Mouse (Mus musculus) layer of hippocampus, adult 2 months (tissue): ENCODE results near the gene Mcee. TPM values are rescaled to one million over a fixed set of nuclear protein-coding genes. Genes with fewer than 3 reads are reported as not detected.

Experiments used
- DNase-seq, 2 experiments: peaks; one replicate each; pipeline ENCODE4 v3.0.0; 2022; ENCODE audit warnings: low spot score in 2 of 2
- H3K27ac ChIP-seq: fragments of 200-600 bp; 2 replicates; pipeline ENCODE4 v1.8.1; 2022
- H3K4me3 ChIP-seq: fragments of 200-600 bp; 2 replicates; pipeline ENCODE4 v1.8.1; 2022; ENCODE audit warnings: mild to moderate bottlenecking
- CTCF ChIP-seq: fragments of 200-600 bp; conservative IDR thresholded peaks from 2 replicates; pipeline ENCODE4 v1.8.1; 2022; ENCODE audit warnings: antibody characterized with exemption, mild to moderate bottlenecking, moderate library complexity
- total RNA-seq, 2 experiments: library from RNA; stranded (reverse); gene quantifications; 2 replicates each; pipeline ENCODE4 v1.2.3; 2021

Gene Mcee
- total RNA-seq, 2 experiments from 2014 or later: 50.0 to 51.5 TPM

- Histone ChIP-seq H3K4me3 (no peak overlapping the region), H3K27ac (peak overlapping the region; percentile 46)
- DNase-seq: peak; percentile 77 to 84
- TF ChIP-seq CTCF: no peak
These were observed 59.0 kb downstream of the Mcee start for GRCm38 (mm10) chr7:64451441-64451840.

GRCm38 (mm10) chr7:64451861-64452382, 59.5 kb downstream of the Mcee start:
- DNase-seq: no peak
- no peak overlapping the region for H3K4me3 ChIP-seq
- H3K27ac ChIP-seq: peak overlapping the region; percentile 46
- TF ChIP-seq CTCF: no peak

GRCm38 (mm10) chr7:64452471-64453222, 60.2 kb downstream of the Mcee start:
- Histone ChIP-seq H3K27ac (peak overlapping the region; percentile 46), H3K4me3 (no peak overlapping the region)
- DNase-seq: peak in 1 of 2 experiments; percentile 49
- no peak for TF ChIP-seq CTCF

- TF ChIP-seq CTCF: no peak
- no peak for DNase-seq
- H3K4me3 ChIP-seq: no peak overlapping the region
- peak overlapping the region; percentile 7; the same call in 1 of the 2 replicates for H3K27ac ChIP-seq
These were observed 63.8 kb downstream of the Mcee start for GRCm38 (mm10) chr7:64456176-64456575.

- Histone ChIP-seq H3K27ac (peak overlapping the region; percentile 7; the same call in 1 of the 2 replicates), H3K4me3 (no peak overlapping the region)
- no peak for TF ChIP-seq CTCF
- DNase-seq: no peak
These were observed 64.3 kb downstream of the Mcee start for GRCm38 (mm10) chr7:64456676-64457075.

GRCm38 (mm10) chr7:64457811-64458210, 65.4 kb downstream of the Mcee start:
- Histone ChIP-seq H3K4me3 (no peak overlapping the region), H3K27ac (no peak overlapping the region)
- TF ChIP-seq CTCF: no peak
- DNase-seq: no peak

Other genes with a start within 250 kb of the Mcee start
- not detected for gene Trpm1, start 238.8 kb upstream of the Mcee start, total RNA-seq
- 10 to 100 TPM; 14.9 to 18.7 TPM for gene Mtmr10, start 105.0 kb upstream of the Mcee start, total RNA-seq
- gene Fan1, start 18.5 kb upstream of the Mcee start, total RNA-seq: 10 to 100 TPM; 13.3 to 14.0 TPM
- 10 to 100 TPM; 22.9 to 26.1 TPM for gene Mphosph10, start 339 bp upstream of the Mcee start, total RNA-seq
- gene Apba2, start 109.1 kb downstream of the Mcee start, total RNA-seq: 100 to 1,000 TPM; 249 to 259 TPM